Mouse (Mus musculus) MEL (cell line): Measurements from ENCODE around the gene Dtx4. TPM values are rescaled to one million over a fixed set of nuclear protein-coding genes. Genes with fewer than 3 reads are reported as not detected.

Source experiments
- DNase-seq: peaks from one replicate; pipeline ENCODE4 v3.0.0; 2011; ENCODE audit warnings: low read depth, low spot score
- H3K27ac ChIP-seq: 2 replicates; pipeline ENCODE4 v1.5.1; 2012; ENCODE audit warnings: low read depth, mild to moderate bottlenecking, control low read depth, low read length, moderate library complexity; ENCODE audit not compliant: control insufficient read depth
- H3K27me3 ChIP-seq, 2 experiments: fragments of 150-350 bp in 1 of 2; sonication (generic) in 1 of 2; 2 replicates each; pipeline ENCODE4 v1.6.1; 2012; ENCODE audit warnings: low read length in 2 of 2, mild to moderate bottlenecking in 2 of 2, improper control_type of control experiment in 1 of 2, moderate library complexity in 1 of 2; ENCODE audit not compliant: insufficient read depth in 2 of 2, control insufficient read depth in 1 of 2
- H3K36me3 ChIP-seq, 2 experiments: 2 replicates each; pipeline ENCODE4 v1.6.1; 2012 to 2014; ENCODE audit warnings: low read length in 2 of 2, improper control_type of control experiment in 1 of 2, inconsistent platforms in 1 of 2, mild to moderate bottlenecking in 1 of 2; ENCODE audit not compliant: insufficient read depth in 2 of 2, control insufficient read depth in 1 of 2
- H3K4me1 ChIP-seq, 2 experiments: fragments of 150-350 bp in 1 of 2; sonication (generic) in 1 of 2; 2 replicates each; pipeline ENCODE4 v1.6.1; 2012; ENCODE audit warnings: low read length in 2 of 2, improper control_type of control experiment in 1 of 2, mild to moderate bottlenecking in 1 of 2; ENCODE audit not compliant: insufficient read depth in 2 of 2, control insufficient read depth in 1 of 2
- H3K4me3 ChIP-seq, 2 experiments: fragments of 150-350 bp in 1 of 2; sonication (generic) in 1 of 2; 2 replicates each; pipeline ENCODE4 v1.5.1; 2012; ENCODE audit warnings: low read depth in 2 of 2, low read length in 2 of 2, mild to moderate bottlenecking in 2 of 2, moderate library complexity in 2 of 2, control low read depth in 1 of 2, improper control_type of control experiment in 1 of 2; ENCODE audit not compliant: control insufficient read depth in 1 of 2, insufficient read depth in 1 of 2
- H3K79me2 ChIP-seq: 2 replicates; pipeline ENCODE4 v1.6.1; 2012; ENCODE audit warnings: mild to moderate bottlenecking, low read length, moderate library complexity; ENCODE audit not compliant: control insufficient read depth, poor library complexity, insufficient read depth
- H3K9ac ChIP-seq: 2 replicates; pipeline ENCODE4 v1.6.1; 2012; ENCODE audit warnings: low read depth, mild to moderate bottlenecking, control low read depth, low read length, moderate library complexity; ENCODE audit not compliant: control insufficient read depth, poor library complexity, severe bottlenecking
- H3K9me3 ChIP-seq: fragments of 150-350 bp; sonication (generic); replicated peaks from 2 replicates; pipeline ENCODE4 v1.6.1; 2012; ENCODE audit warnings: mild to moderate bottlenecking, low read length, improper control_type of control experiment, moderate library complexity; ENCODE audit not compliant: insufficient read depth
- CTCF ChIP-seq, 3 experiments: IDR thresholded peaks in 2 of 3; conservative IDR thresholded peaks in 1 of 3; 2 replicates each; pipeline ENCODE4 v1.5.1; 2011 to 2012; ENCODE audit warnings: low read length in 3 of 3, low read depth in 2 of 3, mild to moderate bottlenecking in 2 of 3, improper control_type of control experiment in 1 of 3, inconsistent platforms in 1 of 3, mixed read lengths in 1 of 3, moderate library complexity in 1 of 3; ENCODE audit not compliant: control insufficient read depth in 1 of 3, insufficient read depth in 1 of 3, poor library complexity in 1 of 3, severe bottlenecking in 1 of 3
- EP300 ChIP-seq, 2 experiments: IDR thresholded peaks; 2 replicates each; pipeline ENCODE4 v1.6.1; 2011; ENCODE audit warnings: improper control_type of control experiment in 2 of 2, low read length in 2 of 2, low read depth in 1 of 2, mild to moderate bottlenecking in 1 of 2
- GATA1 ChIP-seq: IDR thresholded peaks from 2 replicates; pipeline ENCODE4 v1.6.1; 2011; ENCODE audit warnings: low read depth, low read length, improper control_type of control experiment
- MAFK ChIP-seq: IDR thresholded peaks from 2 replicates; pipeline ENCODE4 v1.6.1; 2011; ENCODE audit warnings: low read depth, mild to moderate bottlenecking, low read length, improper control_type of control experiment, borderline replicate concordance
- MYB ChIP-seq: IDR thresholded peaks from 2 replicates; pipeline ENCODE4 v1.6.1; 2011; ENCODE audit warnings: mild to moderate bottlenecking, low read depth, low read length, improper control_type of control experiment
- NRF1 ChIP-seq: IDR thresholded peaks from 2 replicates; pipeline ENCODE4 v1.6.1; 2014; ENCODE audit warnings: low read depth, mild to moderate bottlenecking, inconsistent platforms, low read length, improper control_type of control experiment, moderate library complexity; ENCODE audit not compliant: poor library complexity, insufficient read depth, severe bottlenecking
- POLR2A ChIP-seq, 2 experiments: IDR thresholded peaks; 2 replicates each; pipeline ENCODE4 v1.6.1; 2011 to 2012; ENCODE audit warnings: low read length in 2 of 2, mild to moderate bottlenecking in 2 of 2, control low read depth in 1 of 2, improper control_type of control experiment in 1 of 2, low read depth in 1 of 2, moderate library complexity in 1 of 2; ENCODE audit not compliant: control insufficient read depth in 1 of 2, insufficient read depth in 1 of 2, poor library complexity in 1 of 2
- RAD21 ChIP-seq: IDR thresholded peaks from 2 replicates; pipeline ENCODE4 v1.6.1; 2011; ENCODE audit warnings: mild to moderate bottlenecking, low read depth, low read length, improper control_type of control experiment
- RCOR1 ChIP-seq: IDR thresholded peaks from 2 replicates; pipeline ENCODE4 v1.6.1; 2012; ENCODE audit warnings: low read depth, mild to moderate bottlenecking, inconsistent platforms, low read length, improper control_type of control experiment
- SIN3A ChIP-seq: IDR thresholded peaks from 2 replicates; pipeline ENCODE4 v1.6.1; 2012; ENCODE audit warnings: low read length, improper control_type of control experiment, inconsistent platforms
- TCF12 ChIP-seq: IDR thresholded peaks from 2 replicates; pipeline ENCODE4 v1.6.1; 2014; ENCODE audit warnings: low read depth, mild to moderate bottlenecking, inconsistent platforms, low read length, improper control_type of control experiment, moderate library complexity
- USF1 ChIP-seq: IDR thresholded peaks from 2 replicates; pipeline ENCODE4 v1.6.1; 2014; ENCODE audit warnings: low read depth, mild to moderate bottlenecking, inconsistent platforms, low read length, improper control_type of control experiment, moderate library complexity
- USF2 ChIP-seq, 2 experiments: IDR thresholded peaks; 2 replicates each; pipeline ENCODE4 v1.6.1; 2011 to 2012; ENCODE audit warnings: improper control_type of control experiment in 2 of 2, low read length in 2 of 2, borderline replicate concordance in 1 of 2, inconsistent platforms in 1 of 2, low read depth in 1 of 2, mild to moderate bottlenecking in 1 of 2; ENCODE audit not compliant: insufficient read depth in 1 of 2
- ZC3H11A ChIP-seq: IDR thresholded peaks from 2 replicates; pipeline ENCODE4 v1.6.1; 2012; ENCODE audit warnings: low read depth, mild to moderate bottlenecking, inconsistent platforms, low read length, improper control_type of control experiment
- ZNF384 ChIP-seq: IDR thresholded peaks from 2 replicates; pipeline ENCODE4 v1.6.1; 2012; ENCODE audit warnings: low read depth, mild to moderate bottlenecking, inconsistent platforms, low read length, improper control_type of control experiment
- polyA plus RNA-seq, 2 experiments: library from polyadenylated mRNA; stranded (reverse) in 1 of 2; unstranded in 1 of 2; fragments of >175 nt in 1 of 2; fragments of >200 nt in 1 of 2; gene quantifications; 2 replicates each; pipeline versions ENCODE4 v1.2.1 to v1.2.4; 2012; ENCODE audit warnings: low replicate concordance in 2 of 2, low read depth in 1 of 2; ENCODE audit not compliant: insufficient read length in 2 of 2, insufficient read depth in 1 of 2, missing spikeins in 1 of 2
- total RNA-seq: library from RNA; depleted of rRNA; stranded (reverse); fragments of 300-350 nt; gene quantifications from 2 replicates; pipeline ENCODE4 v1.2.3, GENCODE M21; 2012

Gene Dtx4
- total and polyA plus RNA-seq, 3 experiments, result 2.2 to 8.8 TPM; not detected in 1

DNA sequence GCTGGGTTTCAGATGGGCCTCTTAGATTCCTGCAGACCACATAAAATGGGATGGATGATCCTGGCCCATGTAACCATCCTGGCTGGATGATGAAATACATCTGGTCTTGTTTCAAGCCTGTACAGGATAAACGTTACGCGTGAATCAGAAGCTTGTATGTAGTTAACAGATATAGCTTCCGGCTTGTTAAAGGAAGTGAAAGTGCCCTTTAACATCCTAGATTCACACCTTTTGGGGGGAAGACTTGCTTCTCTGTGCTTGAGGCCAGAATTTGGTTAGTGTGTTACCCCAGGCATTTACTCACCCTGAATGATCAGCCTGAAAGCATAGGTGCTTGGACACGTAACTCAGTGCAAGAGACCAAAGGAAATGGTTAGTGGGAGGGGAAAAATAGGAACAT, 74.2 kb downstream of the Dtx4 start:
- Histone ChIP-seq H3K27ac (no peak overlapping the region), H3K79me2 (no peaks in the 10 kb centered on the region), H3K4me1 (no peaks in the 10 kb centered on the region), H3K36me3 (no peaks in the 10 kb centered on the region), H3K9ac (no peak overlapping the region), H3K4me3 (no peak overlapping the region), H3K9me3 (no peaks in the 10 kb centered on the region), H3K27me3 (peaks cover 0 to 1% of the 10 kb centered on the region in 2 experiments; a peak in 1 of 4 replicates)
- TF ChIP-seq MYB (no peak), RAD21 (no peak), ZC3H11A (no peak)
- DNase-seq, result no peak

DNA sequence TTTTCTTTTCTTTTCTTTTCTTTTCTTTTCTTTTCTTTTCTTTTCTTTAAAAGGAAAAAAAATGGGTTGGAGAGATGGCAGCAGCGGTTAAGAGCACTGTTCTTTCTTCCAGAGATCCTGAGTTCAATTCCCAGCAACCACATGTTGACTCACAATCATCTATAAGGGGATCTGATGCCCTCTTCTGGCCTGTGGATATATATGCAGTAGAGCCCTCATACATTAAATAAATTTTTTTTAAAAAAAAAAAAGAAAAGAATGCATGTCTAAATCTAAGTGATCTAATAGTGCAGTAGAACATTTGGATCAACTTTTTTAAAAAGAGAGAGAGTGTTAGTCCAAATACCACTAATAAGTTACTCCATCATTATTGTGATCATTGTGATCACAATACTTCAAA, 79.6 kb downstream of the Dtx4 start:
- no peak for TF ChIP-seq EP300 (IDR thresholded peaks at IDR 0.05; ENCODE audit: low read depth in 1 of 2, low read length in 2 of 2)
- peak; percentile 7 for TF ChIP-seq RAD21
- 0 out of 6 replicates have a peak, but pooled peaks of 1 of the 3 experiments have one; percentile 8 for TF ChIP-seq CTCF (IDR thresholded peaks at IDR 0.05 in 2 of 3, conservative IDR thresholded peaks at IDR 0.05 in 1 of 3; ENCODE audit: control insufficient read depth in 1 of 3, insufficient read depth in 1 of 3, low read depth in 2 of 3, low read length in 3 of 3, poor library complexity in 1 of 3, severe bottlenecking in 1 of 3)
- peak; percentile 54 for TF ChIP-seq ZNF384
- Histone ChIP-seq H3K9ac (no peak overlapping the region), H3K27me3 (peaks cover 0 to 1% of the 10 kb centered on the region in 2 experiments; a peak in 1 of 4 replicates)

DNA sequence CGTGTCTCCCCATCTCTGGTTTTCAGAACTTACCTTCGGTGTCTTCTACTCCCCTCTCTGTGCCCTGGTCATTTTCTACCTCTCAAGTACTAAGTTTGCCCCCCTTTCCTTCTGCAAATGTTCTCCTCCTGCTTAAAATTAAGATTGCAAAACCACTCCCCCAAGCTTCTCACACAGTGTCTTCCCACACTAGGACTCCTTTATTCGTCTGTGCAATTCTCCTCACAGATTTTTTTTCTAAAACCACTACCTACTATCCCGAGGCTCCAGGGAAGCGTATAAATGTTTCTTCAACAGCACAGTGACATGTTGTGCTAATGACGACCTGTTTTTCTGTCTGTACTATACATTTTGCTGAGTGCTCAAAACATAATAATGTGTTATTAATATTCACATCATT, 80.7 kb downstream of the Dtx4 start:
- Histone ChIP-seq H3K79me2 (no peaks in the 10 kb centered on the region), H3K27ac (no peak overlapping the region), H3K9me3 (no peaks in the 10 kb centered on the region), H3K9ac (no peak overlapping the region), H3K36me3 (no peaks in the 10 kb centered on the region), H3K4me1 (no peaks in the 10 kb centered on the region), H3K4me3 (no peak overlapping the region), H3K27me3 (no peaks in the 10 kb centered on the region; a peak in 1 of 4 replicates)
- TF ChIP-seq MYB, result no peak
- DNase-seq, result no peak

More for the DNA sequence above, 79.6 kb downstream of the Dtx4 start:
- no peak overlapping the region for H3K27ac ChIP-seq
- H3K9me3 ChIP-seq, result no peaks in the 10 kb centered on the region
- no peaks in the 10 kb centered on the region for H3K36me3 ChIP-seq
- H3K79me2 ChIP-seq, result no peaks in the 10 kb centered on the region
- peak; percentile 13 for DNase-seq
- no peaks in the 10 kb centered on the region for H3K4me1 ChIP-seq
- no peak overlapping the region for H3K4me3 ChIP-seq

DNA sequence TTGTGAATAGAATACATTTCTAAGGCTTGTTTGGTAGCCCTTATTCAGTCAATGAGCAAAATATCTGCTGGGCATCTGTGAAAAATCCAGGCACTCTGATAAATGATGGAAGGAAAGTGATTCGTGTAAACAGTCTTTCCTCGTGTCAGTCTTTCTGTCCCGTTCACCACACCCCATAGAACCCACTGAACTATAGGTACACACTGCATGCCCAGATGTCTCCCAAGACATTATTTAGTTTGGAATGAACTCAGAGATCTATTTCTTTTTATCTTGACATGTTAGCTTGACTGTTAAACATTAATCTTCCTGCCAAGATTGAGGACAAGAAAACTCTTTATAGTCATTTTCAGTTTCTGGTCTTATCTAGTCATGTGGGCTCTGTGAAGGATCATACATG, 82.9 kb downstream of the Dtx4 start:
- DNase-seq, result no peak
- no peaks in the 10 kb centered on the region for H3K4me1 ChIP-seq
- H3K27ac ChIP-seq, result no peak overlapping the region
- TF ChIP-seq TCF12 (no peak), POLR2A (IDR thresholded peaks at IDR 0.05; ENCODE audit: control insufficient read depth in 1 of 2, insufficient read depth in 1 of 2, low read depth in 1 of 2, low read length in 2 of 2, poor library complexity in 1 of 2) (no peak), USF1 (no peak), SIN3A (no peak), GATA1 (no peak), CTCF (IDR thresholded peaks at IDR 0.05 in 2 of 3, conservative IDR thresholded peaks at IDR 0.05 in 1 of 3; ENCODE audit: control insufficient read depth in 1 of 3, insufficient read depth in 1 of 3, low read depth in 2 of 3, low read length in 3 of 3, poor library complexity in 1 of 3, severe bottlenecking in 1 of 3) (no peak), RCOR1 (no peak), USF2 (IDR thresholded peaks at IDR 0.05; ENCODE audit: borderline replicate concordance in 1 of 2, insufficient read depth in 1 of 2, low read depth in 1 of 2, low read length in 2 of 2) (no peak), NRF1 (no peak), MAFK (no peak)
- TF ChIP-seq, all 39 proteins: peak for 0
- H3K9me3 ChIP-seq, result no peaks in the 10 kb centered on the region
- no peak overlapping the region for H3K9ac ChIP-seq
- H3K36me3 ChIP-seq, result no peaks in the 10 kb centered on the region
- no peaks in the 10 kb centered on the region; a peak in 1 of 4 replicates for H3K27me3 ChIP-seq
- H3K79me2 ChIP-seq, result no peaks in the 10 kb centered on the region
- H3K4me3 ChIP-seq, result no peak overlapping the region
